Mouse (Mus musculus) hindbrain, embryonic 12.5 days (tissue): ENCODE data around the gene Dcbld2. TPM values are rescaled to one million over a fixed set of nuclear protein-coding genes. Genes with fewer than 3 reads are reported as not detected.
"Not testable (repeated sequence)": the region's sequence is repeated elsewhere in the genome, so short reads cannot be mapped to it uniquely, and the experiment has no call there.

Experiments used
- ATAC-seq: fragments of 200-750 bp; cut with Nextera tagmentation; 2 replicates; pipeline ENCODE4 v1.8.0; 2017; ENCODE audit warnings: moderate TSS enrichment; ENCODE audit not compliant: low FRiP score
- H3K27ac ChIP-seq: fragments of 300-500 bp; sonication (generic); 2 replicates; pipeline ENCODE4 v1.5.1; 2016; ENCODE audit warnings: mild to moderate bottlenecking
- H3K27me3 ChIP-seq: fragments of 300-500 bp; sonication (generic); 2 replicates; pipeline ENCODE4 v1.6.1; 2016; ENCODE audit warnings: mild to moderate bottlenecking
- H3K36me3 ChIP-seq: fragments of 300-500 bp; sonication (generic); 2 replicates; pipeline ENCODE4 v1.6.1; 2016; ENCODE audit warnings: mild to moderate bottlenecking
- H3K4me1 ChIP-seq: fragments of 300-500 bp; sonication (generic); 2 replicates; pipeline ENCODE4 v1.6.1; 2016
- H3K4me2 ChIP-seq: fragments of 300-500 bp; sonication (generic); replicated peaks from 2 replicates; pipeline ENCODE4 v1.6.1; 2016; ENCODE audit warnings: mild to moderate bottlenecking
- H3K4me3 ChIP-seq: fragments of 300-500 bp; sonication (generic); 2 replicates; pipeline ENCODE4 v1.5.1; 2016; ENCODE audit warnings: mild to moderate bottlenecking
- H3K9ac ChIP-seq: fragments of 300-500 bp; sonication (generic); 2 replicates; pipeline ENCODE4 v1.6.1; 2016; ENCODE audit warnings: mild to moderate bottlenecking, moderate library complexity
- H3K9me3 ChIP-seq: fragments of 300-500 bp; sonication (generic); replicated peaks from 2 replicates; pipeline ENCODE4 v1.6.1; 2016; ENCODE audit warnings: mild to moderate bottlenecking
- WGBS: fragments of 180-500 bp; shearing (Covaris S2); methylation state at CpG from one replicate; pipeline ENCODE4 v1.1.7; 2016; 5-methylcytosine and 5-hydroxymethylcytosine counted together
- polyA plus RNA-seq: library from polyadenylated mRNA; unstranded; fragments of >200 nt; fragmentation: Nextera tagmentation; extraction: Ambion mirVana; gene quantifications from 2 replicates; pipeline ENCODE4 v1.2.1, GENCODE M21; 2016

The Dcbld2 gene
- polyA plus RNA-seq, 1 experiment from 2014 or later: 10.2 TPM

DNA sequence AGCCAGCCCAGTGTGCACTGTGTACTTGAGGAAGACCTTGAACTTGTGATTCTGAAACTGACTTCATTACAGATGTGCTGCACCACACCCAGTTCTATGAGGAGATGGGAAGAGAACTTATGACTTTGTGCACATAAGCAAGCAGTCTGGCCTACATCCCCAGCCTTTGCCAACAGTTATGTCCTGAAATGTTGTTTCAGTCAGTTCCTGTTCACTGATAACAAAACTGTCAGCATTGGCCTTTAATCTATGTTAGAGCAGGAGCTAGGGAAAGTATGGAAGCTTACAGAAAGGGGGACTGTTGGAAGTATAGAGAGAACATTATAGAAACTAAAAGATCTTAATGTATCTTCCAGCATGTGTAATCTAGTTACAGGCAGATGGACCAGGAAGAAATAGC lies 45.6 kb downstream of the Dcbld2 start:
- H3K4me3 ChIP-seq: no peak overlapping the region
- no peak overlapping the region for H3K27ac ChIP-seq
- no peaks in the 10 kb centered on the region for H3K9me3 ChIP-seq
- no peak overlapping the region for H3K9ac ChIP-seq
- H3K36me3 ChIP-seq: peaks cover 46% of the 10 kb centered on the region
- H3K4me2 ChIP-seq: no peak overlapping the region
- ATAC-seq: no peak
- H3K4me1 ChIP-seq: no peaks in the 10 kb centered on the region
- H3K27me3 ChIP-seq: no peaks in the 10 kb centered on the region

DNA sequence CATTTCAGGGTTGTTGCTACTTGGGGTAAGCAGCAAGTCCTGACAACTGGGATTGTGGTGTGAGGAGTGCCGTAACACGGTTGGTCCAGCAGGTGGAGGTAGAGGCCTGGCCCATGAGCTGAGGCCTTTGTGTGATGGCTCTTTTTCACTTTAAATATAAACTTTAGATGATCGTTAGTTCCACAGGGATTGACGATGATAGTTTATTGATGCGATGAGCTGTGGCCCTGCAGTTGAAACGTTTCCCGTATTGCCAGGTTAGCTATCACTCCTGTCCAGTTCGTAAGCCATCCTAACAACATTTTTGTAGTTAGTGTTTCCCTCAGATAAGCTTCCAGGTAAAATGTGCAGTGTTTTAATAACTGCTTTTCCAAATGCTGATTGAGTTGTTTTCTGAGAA lies 46.4 kb downstream of the Dcbld2 start:
- Histone ChIP-seq H3K27ac (no peak overlapping the region), H3K4me2 (no peak overlapping the region), H3K9ac (no peak overlapping the region), H3K27me3 (no peaks in the 10 kb centered on the region), H3K4me1 (no peaks in the 10 kb centered on the region), H3K36me3 (peaks cover 44% of the 10 kb centered on the region), H3K9me3 (no peaks in the 10 kb centered on the region), H3K4me3 (no peak overlapping the region)
- no peak for ATAC-seq
- 77% methylated on average over 8 of the region's 8 CpGs for WGBS

DNA sequence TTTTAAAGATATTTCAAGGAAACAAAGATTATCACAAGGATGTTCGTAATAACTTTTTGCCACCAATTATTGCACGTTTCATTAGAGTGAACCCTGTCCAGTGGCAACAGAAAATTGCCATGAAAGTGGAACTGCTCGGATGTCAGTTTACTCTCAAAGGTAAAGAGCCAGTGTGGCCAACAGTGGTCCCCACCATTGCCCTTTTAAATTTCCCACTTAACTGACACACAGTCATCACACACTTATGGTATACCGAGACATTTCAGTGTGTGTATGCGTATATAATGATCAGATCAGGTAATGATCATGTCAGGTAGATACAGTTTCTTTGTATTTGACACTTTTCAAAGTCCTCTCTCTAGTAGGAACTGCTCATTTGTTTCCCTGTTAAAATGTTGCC lies 46.9 kb downstream of the Dcbld2 start:
- Histone ChIP-seq H3K27ac (no peak overlapping the region), H3K4me3 (no peak overlapping the region), H3K9me3 (no peaks in the 10 kb centered on the region), H3K27me3 (no peaks in the 10 kb centered on the region), H3K36me3 (peaks cover 41% of the 10 kb centered on the region), H3K4me2 (no peak overlapping the region), H3K9ac (no peak overlapping the region), H3K4me1 (no peaks in the 10 kb centered on the region)
- ATAC-seq: no peak
- WGBS: 91% methylated on average over 5 of the region's 5 CpGs

DNA sequence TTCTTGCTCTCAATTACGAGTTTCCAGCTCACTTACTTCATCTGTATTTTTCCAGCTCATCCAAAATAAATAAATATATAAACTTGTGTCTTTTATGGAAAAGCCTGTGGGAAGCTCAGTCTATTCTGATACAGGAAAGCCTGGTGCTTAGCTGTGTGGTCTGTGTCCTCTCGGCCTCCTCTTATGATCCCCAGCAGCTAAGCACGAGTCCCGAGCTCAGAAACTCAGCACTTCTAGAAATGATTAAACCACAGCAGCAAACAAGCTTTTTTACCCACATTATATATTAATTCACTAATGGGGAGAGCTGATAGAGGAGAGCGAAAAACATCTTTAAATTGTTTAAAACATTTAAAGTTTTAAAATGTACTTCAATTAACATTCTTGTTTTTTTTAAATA lies 48.2 kb downstream of the Dcbld2 start:
- Histone ChIP-seq H3K9me3 (no peaks in the 10 kb centered on the region), H3K9ac (no peak overlapping the region), H3K27me3 (no peaks in the 10 kb centered on the region), H3K4me1 (no peaks in the 10 kb centered on the region), H3K4me3 (no peak overlapping the region), H3K36me3 (peaks cover 45% of the 10 kb centered on the region), H3K27ac (no peak overlapping the region), H3K4me2 (no peak overlapping the region)
- 87% methylated on average over 5 of the region's 5 CpGs for WGBS
- ATAC-seq: no peak

DNA sequence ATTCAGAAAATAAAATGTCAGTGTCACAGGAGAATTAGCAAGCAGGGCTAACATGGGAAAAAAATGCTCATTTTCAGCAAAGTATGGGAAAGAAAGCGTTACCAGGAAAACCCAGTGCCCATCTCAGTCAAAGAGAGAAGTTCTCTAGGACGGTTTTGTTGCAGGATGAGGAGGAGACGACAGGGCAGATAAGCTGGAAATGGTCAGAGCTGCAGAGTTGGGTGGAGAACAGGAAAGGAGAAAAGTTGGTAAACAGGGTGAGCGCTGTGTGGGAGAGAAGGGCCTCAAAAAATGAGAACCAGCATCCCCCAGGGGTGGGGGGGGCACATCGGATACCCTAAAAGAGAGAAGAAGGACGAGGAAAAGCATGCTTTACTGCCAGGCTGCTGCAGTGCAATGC lies 48.7 kb downstream of the Dcbld2 start:
- Histone ChIP-seq H3K4me2 (no peak overlapping the region), H3K9ac (no peak overlapping the region), H3K4me1 (no peaks in the 10 kb centered on the region), H3K27me3 (no peaks in the 10 kb centered on the region), H3K9me3 (no peaks in the 10 kb centered on the region), H3K4me3 (no peak overlapping the region), H3K27ac (no peak overlapping the region), H3K36me3 (peaks cover 43% of the 10 kb centered on the region)
- 87% methylated on average over 6 of the region's 6 CpGs for WGBS
- no peak for ATAC-seq

DNA sequence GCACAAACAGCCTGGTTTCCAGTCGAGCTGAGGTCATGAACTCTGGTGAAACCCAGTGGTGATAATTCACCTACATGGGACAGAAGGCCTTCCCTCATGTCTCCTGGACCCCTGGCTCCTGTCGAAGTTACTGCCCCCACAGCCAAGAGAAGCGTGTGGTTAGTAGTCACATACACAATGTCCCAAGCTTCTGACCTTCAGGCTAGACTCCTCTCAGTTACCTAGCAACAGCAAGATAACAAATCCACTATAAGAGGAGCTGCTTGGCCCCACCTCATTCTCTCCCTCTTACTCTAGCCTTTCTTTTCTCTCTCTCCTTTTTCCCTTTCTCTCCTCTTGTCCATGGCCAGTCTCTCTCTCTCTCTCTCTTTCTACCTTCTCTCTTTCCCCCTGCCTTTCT lies 51.7 kb downstream of the Dcbld2 start:
- H3K4me1 ChIP-seq, H3K27me3 ChIP-seq, H3K9ac ChIP-seq, H3K9me3 ChIP-seq, H3K4me3 ChIP-seq, H3K27ac ChIP-seq, H3K4me2 ChIP-seq, ATAC-seq: not testable (repeated sequence)
- 51% methylated on average over 3 of the region's 3 CpGs for WGBS
- peaks cover 60% of the 10 kb centered on the region for H3K36me3 ChIP-seq

DNA sequence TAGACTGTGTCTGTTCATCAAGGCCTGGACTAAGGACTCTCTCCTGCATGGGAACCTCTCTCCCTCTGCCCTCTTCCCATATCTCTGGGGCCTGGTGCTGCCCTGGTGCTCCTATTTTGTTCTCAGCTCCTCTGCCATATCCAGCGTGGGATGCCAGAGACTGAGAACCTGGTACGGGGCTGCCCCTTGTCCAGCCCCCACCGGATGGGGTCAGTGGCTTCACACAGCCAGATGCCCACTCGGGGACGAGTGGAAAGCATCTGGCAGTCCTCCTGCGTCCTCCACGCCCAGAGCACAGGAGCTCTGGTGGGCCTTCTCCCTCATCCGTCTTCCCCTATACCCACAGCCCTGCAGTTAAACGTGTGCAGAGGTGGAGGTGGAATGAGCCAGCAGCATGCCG lies 52.1 kb downstream of the Dcbld2 start:
- Histone ChIP-seq H3K9ac (no peak overlapping the region), H3K9me3 (no peaks in the 10 kb centered on the region), H3K36me3 (peaks cover 64% of the 10 kb centered on the region), H3K4me1 (no peaks in the 10 kb centered on the region), H3K27me3 (no peaks in the 10 kb centered on the region), H3K4me3 (no peak overlapping the region), H3K4me2 (no peak overlapping the region), H3K27ac (no peak overlapping the region)
- 89% methylated on average over 10 of the region's 10 CpGs for WGBS
- no peak for ATAC-seq

DNA sequence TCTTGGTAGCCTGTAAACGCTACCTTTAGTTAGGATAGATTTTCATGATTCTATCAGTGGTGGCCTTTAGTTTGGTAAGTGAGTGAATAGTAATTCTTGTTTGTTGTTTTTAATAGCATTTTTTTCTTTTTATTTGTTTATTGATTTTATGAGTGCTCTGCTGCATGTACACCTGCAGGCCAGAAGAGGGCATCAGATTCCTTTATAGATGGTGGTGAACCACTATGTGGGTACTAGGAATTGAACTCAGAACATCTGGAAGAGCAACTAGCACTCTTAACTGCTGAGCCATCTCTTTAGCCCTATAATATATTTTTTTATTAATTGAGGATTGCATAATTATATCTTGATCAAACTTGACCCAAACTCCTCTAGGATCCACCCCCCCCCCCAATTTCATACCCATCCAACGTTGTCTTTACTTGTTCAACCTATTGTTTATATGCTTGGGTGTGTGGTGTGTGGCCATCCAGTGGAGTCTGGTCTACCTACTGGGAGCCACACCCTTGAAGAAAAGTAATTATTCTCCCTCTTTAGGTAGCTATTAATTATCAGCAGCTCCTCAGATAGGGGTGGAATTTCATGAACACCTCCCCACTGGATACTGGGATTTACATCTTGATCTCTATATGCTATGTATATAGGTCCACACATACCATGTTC lies 53.7 kb downstream of the Dcbld2 start:
- H3K4me3 ChIP-seq: no peak overlapping the region
- H3K27ac ChIP-seq: no peak overlapping the region
- H3K4me1 ChIP-seq: no peaks in the 10 kb centered on the region
- WGBS: 96% methylated on average over 2 of the region's 2 CpGs
- peaks cover 69% of the 10 kb centered on the region for H3K36me3 ChIP-seq
- H3K9ac ChIP-seq: no peak overlapping the region
- no peak for ATAC-seq
- no peak overlapping the region for H3K4me2 ChIP-seq
- H3K27me3 ChIP-seq: no peaks in the 10 kb centered on the region
- H3K9me3 ChIP-seq: no peaks in the 10 kb centered on the region

DNA sequence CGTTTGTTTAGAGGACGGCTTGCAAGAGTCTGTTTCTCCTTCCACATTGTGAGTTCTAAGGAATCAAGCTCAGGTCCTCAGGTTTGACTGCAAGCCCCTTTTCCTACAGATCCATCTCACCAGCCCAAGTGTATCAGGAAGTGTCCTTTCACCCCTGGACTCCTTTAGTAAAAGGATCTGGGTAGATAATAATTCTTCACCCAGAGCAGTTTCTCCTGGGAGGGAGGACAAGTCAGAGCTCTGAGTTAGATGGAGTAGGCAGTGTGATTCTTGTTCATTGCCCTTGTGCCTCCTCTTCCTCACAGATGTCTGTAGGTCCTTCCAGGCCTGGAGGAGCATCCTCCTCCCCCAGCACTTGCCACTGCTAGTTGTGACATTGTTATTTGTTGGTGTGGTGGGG lies 54.3 kb downstream of the Dcbld2 start:
- no peak overlapping the region for H3K27ac ChIP-seq
- no peak overlapping the region for H3K4me3 ChIP-seq
- H3K4me1 ChIP-seq: no peaks in the 10 kb centered on the region
- H3K36me3 ChIP-seq: peaks cover 66% of the 10 kb centered on the region
- no peaks in the 10 kb centered on the region for H3K9me3 ChIP-seq
- no peak overlapping the region for H3K4me2 ChIP-seq
- ATAC-seq: no peak
- no peaks in the 10 kb centered on the region for H3K27me3 ChIP-seq
- no peak overlapping the region for H3K9ac ChIP-seq
- WGBS: 85% methylated on average over 2 of the region's 2 CpGs

DNA sequence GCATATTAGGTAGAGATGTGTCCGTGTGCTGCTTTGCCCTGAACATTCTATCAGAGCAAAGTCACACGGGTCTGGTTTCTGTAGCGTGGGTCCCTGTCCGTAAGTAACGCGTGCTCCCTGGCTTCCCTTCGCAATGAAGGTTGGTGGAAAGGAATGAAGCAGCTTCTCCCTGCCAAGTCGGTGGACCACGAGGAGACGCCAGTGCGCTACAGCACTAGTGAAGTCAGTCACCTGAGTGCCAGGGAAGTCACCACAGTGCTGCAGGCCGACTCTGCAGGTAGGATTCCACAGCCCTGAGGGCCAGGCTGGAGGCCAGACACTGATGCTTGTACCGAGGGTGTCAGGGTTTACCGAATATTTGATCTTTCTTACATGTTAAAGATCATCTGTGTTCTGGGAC lies 55.8 kb downstream of the Dcbld2 start:
- Histone ChIP-seq H3K27me3 (no peaks in the 10 kb centered on the region), H3K36me3 (peaks cover 54% of the 10 kb centered on the region)

DNA sequence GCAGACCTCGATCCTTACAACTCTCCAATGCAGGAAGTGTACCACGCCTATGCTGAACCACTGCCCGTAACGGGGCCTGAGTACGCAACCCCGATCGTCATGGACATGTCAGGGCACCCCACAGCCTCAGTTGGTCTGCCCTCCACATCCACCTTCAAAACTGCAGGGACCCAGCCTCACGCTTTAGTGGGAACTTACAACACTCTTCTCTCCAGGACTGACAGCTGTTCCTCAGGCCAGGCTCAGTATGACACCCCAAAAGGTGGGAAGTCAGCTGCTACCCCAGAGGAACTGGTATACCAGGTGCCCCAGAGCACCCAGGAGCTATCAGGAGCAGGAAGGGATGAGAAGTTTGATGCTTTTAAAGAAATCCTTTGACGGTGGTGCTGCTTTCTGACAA lies 57.2 kb downstream of the Dcbld2 start:
- peaks cover 48% of the 10 kb centered on the region for H3K36me3 ChIP-seq

More for the DNA sequence above, 55.8 kb downstream of the Dcbld2 start:
- Histone ChIP-seq H3K9ac (no peak overlapping the region), H3K4me2 (no peak overlapping the region), H3K27ac (no peak overlapping the region), H3K4me3 (no peak overlapping the region), H3K4me1 (no peaks in the 10 kb centered on the region), H3K9me3 (no peaks in the 10 kb centered on the region)
- WGBS: 93% methylated on average over 14 of the region's 14 CpGs
- ATAC-seq: no peak

DNA sequence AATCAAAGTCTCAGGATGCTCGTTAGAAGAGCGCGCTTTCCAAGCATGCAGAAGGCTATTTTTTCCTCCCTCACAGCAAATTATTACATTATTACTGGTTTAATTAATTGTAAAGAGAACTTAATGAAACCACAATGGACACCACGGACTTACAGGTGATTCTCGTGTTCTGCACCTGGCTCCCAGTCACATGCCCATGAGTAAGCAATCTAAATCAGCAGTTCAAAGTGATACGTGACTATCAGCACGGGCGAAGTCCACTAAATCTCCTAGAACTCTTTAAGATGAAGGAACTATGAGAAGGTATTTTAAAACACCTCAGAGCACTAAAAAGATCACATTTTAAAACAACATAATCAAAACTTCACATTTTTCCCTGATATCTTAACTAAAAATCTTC lies 61.8 kb downstream of the Dcbld2 start:
- Histone ChIP-seq H3K27ac (no peak overlapping the region), H3K9me3 (no peaks in the 10 kb centered on the region), H3K4me1 (no peaks in the 10 kb centered on the region), H3K4me2 (no peak overlapping the region), H3K4me3 (no peak overlapping the region), H3K9ac (no peak overlapping the region), H3K27me3 (no peaks in the 10 kb centered on the region), H3K36me3 (peaks cover 30% of the 10 kb centered on the region)
- 91% methylated on average over 8 of the region's 8 CpGs for WGBS
- no peak for ATAC-seq

More for the DNA sequence above, 57.2 kb downstream of the Dcbld2 start:
- Histone ChIP-seq H3K4me3 (no peak overlapping the region), H3K27ac (no peak overlapping the region), H3K4me1 (no peaks in the 10 kb centered on the region), H3K9ac (no peak overlapping the region), H3K4me2 (no peak overlapping the region), H3K27me3 (no peaks in the 10 kb centered on the region), H3K9me3 (no peaks in the 10 kb centered on the region)
- ATAC-seq: no peak
- WGBS: 92% methylated on average over 9 of the region's 9 CpGs

DNA sequence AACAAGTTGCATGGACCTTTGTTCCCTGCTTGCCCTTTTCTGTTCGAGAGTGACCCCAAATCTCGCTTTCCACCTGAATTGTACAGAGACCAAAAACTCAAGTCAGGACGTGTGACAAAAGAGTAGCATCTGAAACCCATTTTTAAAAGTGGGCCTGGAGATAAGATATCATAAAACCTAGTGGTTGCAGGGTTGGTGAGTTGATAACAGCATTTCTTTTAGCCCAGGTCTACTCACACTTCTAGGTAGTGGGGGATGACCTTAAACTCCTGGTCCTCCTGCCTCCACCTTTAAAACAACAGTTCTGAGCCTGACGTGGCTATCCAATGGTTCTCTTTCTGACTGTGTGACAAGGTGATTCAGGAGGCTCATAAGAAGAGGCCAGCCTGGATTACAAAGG lies 62.6 kb downstream of the Dcbld2 start:
- H3K9ac ChIP-seq: no peak overlapping the region
- H3K36me3 ChIP-seq: peaks cover 22% of the 10 kb centered on the region
- H3K9me3 ChIP-seq: no peaks in the 10 kb centered on the region
- ATAC-seq: no peak
- H3K27me3 ChIP-seq: no peaks in the 10 kb centered on the region
- no peak overlapping the region for H3K4me3 ChIP-seq
- no peak overlapping the region for H3K27ac ChIP-seq
- H3K4me1 ChIP-seq: no peaks in the 10 kb centered on the region
- no peak overlapping the region for H3K4me2 ChIP-seq
- WGBS: 89% methylated on average over 4 of the region's 4 CpGs
